Mouse (Mus musculus): ENCODE results near the gene Cbln3.

- no peak for TF ChIP-seq FLI1 (IDR thresholded peaks at IDR 0.05; ENCODE audit: low read length)
- TF ChIP-seq GATA1 (IDR thresholded peaks at IDR 0.05; ENCODE audit: borderline replicate concordance, low read length) = no peak
These were observed 2.0 kb downstream of the Cbln3 start for GRCm38 (mm10) chr14:55882171-55882641.
